Mouse (Mus musculus): Measurements from ENCODE around the gene Fndc5. TPM values are rescaled to one million over a fixed set of nuclear protein-coding genes. Genes with fewer than 3 reads are reported as not detected.
A peak's percentile ranks its signal among the peaks of the same experiment; 100 is the strongest.

Fndc5 gene
- polyA plus RNA-seq, 1 experiment from 2014 or later: 2.6 TPM

DNA sequence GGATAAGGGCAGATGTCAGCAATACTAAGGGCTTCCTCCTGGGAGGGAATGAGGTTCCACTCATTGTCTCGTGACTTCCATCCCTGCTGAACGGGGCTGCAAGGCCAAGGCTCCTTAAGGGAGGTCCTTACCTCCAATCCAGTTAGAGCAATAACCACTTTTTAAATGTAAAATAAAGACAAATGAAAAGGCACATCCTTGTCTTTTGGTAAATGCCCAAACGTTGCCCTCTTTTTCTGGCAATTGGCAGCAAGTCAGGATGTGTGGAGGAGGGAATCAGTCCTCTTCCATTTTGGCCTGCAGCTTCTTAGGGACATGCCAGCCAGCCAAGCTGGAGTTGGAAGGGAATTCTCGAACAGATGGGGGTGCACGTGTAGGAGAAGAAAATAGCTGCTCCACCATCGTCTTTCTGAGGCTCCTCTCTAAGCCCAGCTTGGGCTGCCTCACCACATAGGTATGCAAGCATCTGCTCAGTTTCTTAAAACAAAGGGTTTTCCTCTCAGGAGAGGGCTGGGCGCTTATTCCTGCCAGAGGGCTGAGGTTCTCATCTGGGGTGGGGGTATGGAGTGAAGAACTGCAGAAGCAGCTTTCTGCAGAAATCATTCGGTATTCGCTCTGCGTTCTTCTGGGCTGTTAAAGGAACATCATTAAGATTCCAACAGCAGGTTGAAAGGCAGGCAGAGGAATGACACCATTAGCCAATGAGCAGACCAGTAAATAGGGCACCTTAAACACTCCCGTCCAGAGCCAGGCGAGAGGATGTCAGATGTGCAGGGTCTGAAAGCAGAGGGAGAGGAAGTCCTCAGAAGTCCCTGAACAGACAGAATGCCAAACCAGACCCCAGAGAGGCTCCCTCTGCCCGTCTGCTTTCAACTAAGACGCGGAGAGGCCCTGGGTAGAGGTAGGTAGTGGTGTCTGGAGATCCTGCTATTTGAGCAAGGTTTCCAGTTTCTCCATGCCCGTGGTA is 7.9 kb downstream of the Fndc5 start:
- Histone ChIP-seq H3K36me3 (peaks cover 37% of the 10 kb centered on the region), H3K9me3 (replicated peaks) (no peaks in the 10 kb centered on the region), H3K27me3 (ENCODE audit: low read depth, poor library complexity, severe bottlenecking) (peaks cover 4% of the 10 kb centered on the region; the same call in 1 of the 2 replicates), H3K4me1 (0 out of 2 replicates have a peak, but pooled peaks cover 3% of the 10 kb centered on the region), H3K4me3 (no peak overlapping the region), H3K27ac (no peak overlapping the region)
- WGBS: 57% methylated on average over 16 of the region's 16 CpGs
- no peak for DNase-seq (ENCODE audit: low spot score)

DNA sequence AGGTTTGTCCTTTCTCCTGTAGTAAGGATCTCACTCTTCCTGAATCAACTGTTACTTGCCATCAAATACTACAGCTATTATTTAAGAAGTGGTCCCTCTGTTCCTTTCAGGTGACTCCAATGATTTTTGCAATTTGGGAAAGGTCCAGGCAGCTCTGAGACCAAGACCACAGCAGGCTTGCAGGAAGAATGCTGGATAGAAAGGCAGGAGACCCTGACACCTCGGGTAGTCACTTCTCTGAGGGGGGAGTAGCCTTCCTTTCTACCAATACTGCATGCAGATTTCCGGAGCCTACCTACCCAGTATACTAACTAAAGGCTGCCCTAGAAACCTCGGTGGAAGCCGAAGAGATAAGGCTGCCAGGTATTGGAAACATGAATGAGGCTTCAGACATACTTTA is 8.6 kb downstream of the Fndc5 start:
- Histone ChIP-seq H3K27me3 (ENCODE audit: low read depth, poor library complexity, severe bottlenecking) (no peaks in the 10 kb centered on the region), H3K4me1 (0 out of 2 replicates have a peak, but pooled peaks cover 3% of the 10 kb centered on the region), H3K27ac (no peak overlapping the region), H3K9me3 (replicated peaks) (no peaks in the 10 kb centered on the region), H3K36me3 (peaks cover 44% of the 10 kb centered on the region), H3K4me3 (no peak overlapping the region)
- DNase-seq (ENCODE audit: low spot score): no peak
- 73% methylated on average over 4 of the region's 4 CpGs for WGBS

DNA sequence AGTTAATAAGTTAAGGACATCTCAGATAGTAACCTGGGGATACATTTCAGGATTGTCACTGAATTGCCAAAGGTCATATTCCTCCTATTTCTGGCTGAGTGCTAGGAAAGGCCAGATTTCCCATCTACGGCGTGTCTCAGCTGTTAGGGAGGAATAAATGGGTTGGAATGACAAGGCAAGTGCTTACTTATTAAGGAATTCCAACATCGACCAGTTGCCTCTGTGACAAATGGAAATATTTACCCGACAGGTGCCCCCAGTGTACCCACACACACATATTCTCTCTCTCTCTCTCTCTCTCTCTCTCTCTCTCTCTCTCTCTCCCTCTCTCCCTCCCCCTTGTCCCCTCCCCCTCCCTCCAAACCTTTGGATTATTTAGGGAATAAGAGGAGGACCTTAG is 9.1 kb downstream of the Fndc5 start:
- no peak for DNase-seq (ENCODE audit: low spot score)
- peaks cover 49% of the 10 kb centered on the region for H3K36me3 ChIP-seq
- 0 out of 2 replicates have a peak, but pooled peaks cover 3% of the 10 kb centered on the region for H3K4me1 ChIP-seq
- H3K4me3 ChIP-seq: no peak overlapping the region
- 74% methylated on average over 4 of the region's 4 CpGs for WGBS
- no peaks in the 10 kb centered on the region for H3K9me3 ChIP-seq (replicated peaks)
- no peak overlapping the region for H3K27ac ChIP-seq
- no peaks in the 10 kb centered on the region for H3K27me3 ChIP-seq (ENCODE audit: low read depth, poor library complexity, severe bottlenecking)

DNA sequence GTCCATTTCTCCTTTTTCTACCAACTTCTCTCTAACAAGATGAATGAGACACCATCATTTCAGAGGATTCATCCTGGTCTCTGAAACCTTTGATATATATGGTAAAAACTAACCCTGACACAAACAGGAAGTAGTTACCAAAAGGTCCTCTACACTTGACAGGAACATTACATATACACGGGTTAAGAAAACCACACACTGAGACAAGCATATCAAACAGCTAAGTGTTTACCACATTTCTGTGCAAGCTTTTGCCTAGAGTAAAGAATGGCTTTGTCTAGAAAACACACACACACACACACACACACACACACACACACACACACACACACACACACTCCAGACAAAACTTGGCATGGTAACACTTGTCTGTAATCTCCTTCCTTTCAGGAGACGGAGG is 9.6 kb downstream of the Fndc5 start:
- Histone ChIP-seq H3K27ac (no peak overlapping the region), H3K9me3 (replicated peaks) (no peaks in the 10 kb centered on the region), H3K4me3 (no peak overlapping the region), H3K27me3 (ENCODE audit: low read depth, poor library complexity, severe bottlenecking) (no peaks in the 10 kb centered on the region), H3K36me3 (peaks cover 54% of the 10 kb centered on the region), H3K4me1 (0 out of 2 replicates have a peak, but pooled peaks cover 3% of the 10 kb centered on the region)
- DNase-seq (ENCODE audit: low spot score): no peak
- WGBS: 87% methylated on average over 2 of the region's 2 CpGs

DNA sequence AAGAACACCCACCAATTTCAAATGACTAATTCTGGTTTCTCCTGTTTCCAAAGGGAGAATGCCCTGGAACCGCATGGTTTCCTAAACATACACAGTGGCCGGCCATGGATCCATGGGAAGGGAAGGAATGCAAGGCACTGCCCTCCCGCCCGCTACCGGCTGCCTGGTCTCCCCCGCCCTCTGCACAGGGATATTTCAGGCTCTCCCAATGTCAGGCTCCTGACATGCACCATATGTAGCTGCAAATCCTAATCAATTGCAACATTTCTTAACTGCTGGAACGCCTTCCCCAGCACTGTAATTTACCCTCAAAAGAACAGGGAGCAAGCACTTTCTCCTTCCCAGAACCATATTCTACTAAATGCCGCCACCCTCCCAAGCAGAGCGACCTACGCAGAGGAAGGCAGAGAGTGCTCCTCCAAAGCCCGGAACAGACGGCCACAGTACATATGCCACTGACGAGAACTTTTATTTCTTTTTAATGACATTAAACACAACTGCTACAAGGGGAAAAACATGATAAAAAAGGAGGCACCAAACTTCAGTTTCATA is 10.8 kb downstream of the Fndc5 start:
- no peaks in the 10 kb centered on the region for H3K27me3 ChIP-seq (ENCODE audit: low read depth, poor library complexity, severe bottlenecking)
- peaks cover 66% of the 10 kb centered on the region for H3K36me3 ChIP-seq
- DNase-seq (ENCODE audit: low spot score): no peak
- no peaks in the 10 kb centered on the region for H3K4me1 ChIP-seq
- H3K9me3 ChIP-seq (replicated peaks): no peaks in the 10 kb centered on the region
- no peak overlapping the region for H3K4me3 ChIP-seq
- WGBS: 88% methylated on average over 13 of the region's 13 CpGs
- H3K27ac ChIP-seq: no peak overlapping the region

DNA sequence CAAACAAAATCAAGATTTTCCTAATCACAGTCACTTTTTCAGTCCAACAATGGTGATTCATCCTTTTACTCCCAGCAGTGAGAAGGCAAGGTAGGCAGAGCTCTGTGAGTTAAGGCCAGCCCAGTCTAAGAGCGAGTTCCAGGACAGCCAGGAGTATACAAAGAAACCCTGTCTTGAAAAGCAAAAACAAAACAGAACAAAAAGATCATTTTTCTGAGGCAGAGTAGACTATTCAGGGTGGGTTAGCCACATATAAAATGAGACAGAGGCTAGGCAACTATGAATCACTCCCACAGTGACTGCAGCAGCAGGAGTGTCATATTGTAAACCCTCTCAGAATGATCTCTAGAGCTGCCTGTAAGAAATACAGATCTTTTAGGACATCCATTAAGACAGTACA is 12.5 kb downstream of the Fndc5 start:
- no peak for DNase-seq (ENCODE audit: low spot score)
- H3K27ac ChIP-seq: no peak overlapping the region
- H3K4me3 ChIP-seq: no peak overlapping the region
- WGBS: 92% methylated on average over 1 of the region's 1 CpGs
- H3K27me3 ChIP-seq (ENCODE audit: low read depth, poor library complexity, severe bottlenecking): no peaks in the 10 kb centered on the region
- no peaks in the 10 kb centered on the region for H3K4me1 ChIP-seq
- peaks cover 77% of the 10 kb centered on the region for H3K36me3 ChIP-seq
- H3K9me3 ChIP-seq (replicated peaks): no peaks in the 10 kb centered on the region

DNA sequence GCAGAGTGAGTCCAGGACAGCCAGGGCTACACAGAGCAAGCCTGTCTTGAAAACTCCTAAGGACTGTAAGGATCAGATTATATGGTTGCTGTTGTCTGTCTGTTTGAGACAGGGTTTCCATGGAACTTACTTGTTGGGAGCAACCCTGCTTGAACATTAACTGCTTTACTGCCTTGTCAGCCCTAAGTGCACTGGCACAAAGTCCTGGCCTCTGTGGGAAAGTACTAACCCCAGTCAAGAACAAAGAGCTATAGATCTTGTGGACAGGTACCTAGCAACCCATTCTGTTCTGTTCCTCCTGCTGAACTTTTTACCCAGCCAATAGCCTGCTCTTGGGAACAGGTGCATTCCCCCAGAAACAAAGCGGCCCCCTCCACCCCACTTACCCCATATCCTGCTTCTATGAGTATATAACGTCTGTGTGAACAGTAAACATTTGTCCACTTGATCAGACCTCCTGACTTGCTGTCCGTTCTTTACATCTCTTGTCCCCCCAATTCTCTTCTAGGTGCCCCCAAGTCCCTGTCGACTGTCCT is 14.5 kb downstream of the Fndc5 start:
- DNase-seq (ENCODE audit: low spot score): no peak
- 88% methylated on average over 4 of the region's 4 CpGs for WGBS
- H3K4me3 ChIP-seq: no peak overlapping the region
- no peaks in the 10 kb centered on the region for H3K4me1 ChIP-seq
- H3K36me3 ChIP-seq: peaks cover 91% of the 10 kb centered on the region
- H3K27me3 ChIP-seq (ENCODE audit: low read depth, poor library complexity, severe bottlenecking): no peaks in the 10 kb centered on the region
- H3K9me3 ChIP-seq (replicated peaks): no peaks in the 10 kb centered on the region
- no peak overlapping the region for H3K27ac ChIP-seq

DNA sequence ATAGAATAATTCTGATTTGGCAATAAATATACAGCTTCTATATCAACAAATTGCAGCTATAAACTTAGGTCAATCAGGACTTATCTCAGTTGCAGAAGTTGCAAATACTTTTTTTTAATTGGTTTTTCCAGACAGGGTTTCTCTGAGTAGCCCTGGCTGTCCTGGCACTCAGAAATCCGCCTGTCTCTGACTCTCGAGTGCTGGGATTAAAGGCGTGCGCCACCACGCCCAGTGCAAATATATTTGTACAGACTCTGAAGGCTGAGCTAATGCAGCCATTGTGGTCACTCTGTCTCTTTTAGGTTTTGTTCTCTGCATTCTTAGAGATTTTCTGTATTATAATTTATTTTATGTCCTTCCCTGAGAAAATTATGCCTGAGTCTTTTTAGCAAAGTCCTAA is 20.7 kb downstream of the Fndc5 start:
- no peaks in the 10 kb centered on the region for H3K27me3 ChIP-seq (ENCODE audit: low read depth, poor library complexity, severe bottlenecking)
- no peaks in the 10 kb centered on the region for H3K4me1 ChIP-seq
- H3K9me3 ChIP-seq (replicated peaks): no peaks in the 10 kb centered on the region
- no peak overlapping the region for H3K27ac ChIP-seq
- DNase-seq (ENCODE audit: low spot score): peak; percentile 9
- peaks cover 89% of the 10 kb centered on the region for H3K36me3 ChIP-seq
- no peak overlapping the region for H3K4me3 ChIP-seq
- WGBS: 94% methylated on average over 5 of the region's 5 CpGs

DNA sequence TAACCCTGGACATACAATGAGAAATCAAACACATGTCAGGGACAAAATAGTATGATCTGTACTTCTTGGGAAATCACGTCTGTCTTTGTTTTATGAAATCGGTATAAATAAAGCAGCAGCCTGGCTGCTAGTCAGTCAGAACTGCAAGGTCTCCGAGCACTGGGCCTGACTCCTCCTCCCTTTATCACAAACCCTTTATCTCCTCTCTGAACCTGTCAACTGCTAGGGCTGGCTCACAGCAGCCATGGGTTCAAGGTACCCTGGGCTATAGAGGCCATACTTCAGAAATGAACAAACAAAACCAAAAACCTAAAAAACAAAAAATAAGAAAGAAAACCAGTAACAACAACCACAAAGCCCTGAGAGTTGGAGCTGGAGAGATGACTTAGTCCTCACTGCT is 21.8 kb downstream of the Fndc5 start:
- no peak overlapping the region for H3K4me3 ChIP-seq
- H3K9me3 ChIP-seq (replicated peaks): no peaks in the 10 kb centered on the region
- H3K36me3 ChIP-seq: peaks cover 88% of the 10 kb centered on the region
- no peak overlapping the region for H3K27ac ChIP-seq
- WGBS: 78% methylated on average over 3 of the region's 3 CpGs
- no peak for DNase-seq (ENCODE audit: low spot score)
- H3K4me1 ChIP-seq: no peaks in the 10 kb centered on the region
- H3K27me3 ChIP-seq (ENCODE audit: low read depth, poor library complexity, severe bottlenecking): no peaks in the 10 kb centered on the region

DNA sequence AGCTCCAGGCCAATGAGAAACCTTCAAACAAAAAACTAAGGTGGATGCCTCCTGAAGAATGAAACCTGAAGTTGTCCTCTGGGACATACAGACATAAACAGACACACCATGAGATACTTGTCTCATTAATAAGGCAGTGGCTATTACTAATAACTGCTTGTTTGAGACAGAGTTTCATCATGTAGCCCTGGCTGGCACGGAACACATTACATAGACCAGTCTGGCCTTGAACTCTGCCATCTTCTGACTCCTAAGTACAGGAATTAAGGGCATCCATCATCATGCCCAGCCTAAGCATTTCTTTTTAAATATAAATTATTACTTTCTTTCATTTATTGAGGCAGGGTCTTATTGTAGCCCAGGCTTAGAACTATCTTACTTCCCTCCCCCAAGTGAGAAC is 24.3 kb downstream of the Fndc5 start:
- DNase-seq (ENCODE audit: low spot score): no peak
- Histone ChIP-seq H3K27ac (no peak overlapping the region), H3K27me3 (ENCODE audit: low read depth, poor library complexity, severe bottlenecking) (no peaks in the 10 kb centered on the region), H3K4me3 (no peak overlapping the region), H3K9me3 (replicated peaks) (no peaks in the 10 kb centered on the region), H3K36me3 (peaks cover 90% of the 10 kb centered on the region), H3K4me1 (no peaks in the 10 kb centered on the region)
- 100% methylated on average over 1 of the region's 1 CpGs for WGBS

DNA sequence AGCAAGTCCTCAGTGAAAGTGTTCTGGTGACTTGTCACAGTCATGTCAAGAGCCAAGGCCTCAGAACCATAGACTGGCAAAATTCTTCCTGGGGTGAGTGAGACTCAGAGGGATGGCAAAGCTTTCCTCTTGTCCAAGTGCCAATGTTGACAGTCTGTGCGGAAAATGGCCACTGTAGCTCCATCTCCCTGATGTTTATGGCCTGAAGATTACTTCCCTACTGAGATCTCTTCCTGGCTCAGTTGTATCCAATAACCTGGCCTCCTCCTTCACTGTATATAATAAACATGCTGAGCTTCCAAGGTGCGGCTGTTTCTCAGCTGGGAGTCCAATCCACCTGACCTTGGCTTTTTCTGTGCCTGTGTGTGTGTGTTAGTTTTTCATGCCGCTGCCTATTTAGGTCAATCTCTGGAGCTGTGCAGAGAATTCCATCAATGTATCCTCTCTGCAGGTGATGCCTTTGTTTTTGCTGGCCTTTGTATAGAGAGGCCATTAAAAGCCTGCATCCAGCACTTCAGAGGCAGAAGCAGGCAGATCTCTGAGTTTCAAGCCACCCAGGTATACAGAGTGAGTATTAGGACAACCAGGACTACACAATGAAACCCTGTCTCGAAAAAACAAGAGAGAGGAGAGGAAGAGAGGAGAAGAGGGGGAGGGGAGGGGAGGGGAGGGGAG is 24.9 kb downstream of the Fndc5 start:
- no peaks in the 10 kb centered on the region for H3K9me3 ChIP-seq (replicated peaks)
- H3K27ac ChIP-seq: no peak overlapping the region
- no peaks in the 10 kb centered on the region for H3K27me3 ChIP-seq (ENCODE audit: low read depth, poor library complexity, severe bottlenecking)
- DNase-seq (ENCODE audit: low spot score): no peak
- 92% methylated on average over 4 of the region's 4 CpGs for WGBS
- peaks cover 89% of the 10 kb centered on the region for H3K36me3 ChIP-seq
- no peak overlapping the region for H3K4me3 ChIP-seq
- H3K4me1 ChIP-seq: no peaks in the 10 kb centered on the region

DNA sequence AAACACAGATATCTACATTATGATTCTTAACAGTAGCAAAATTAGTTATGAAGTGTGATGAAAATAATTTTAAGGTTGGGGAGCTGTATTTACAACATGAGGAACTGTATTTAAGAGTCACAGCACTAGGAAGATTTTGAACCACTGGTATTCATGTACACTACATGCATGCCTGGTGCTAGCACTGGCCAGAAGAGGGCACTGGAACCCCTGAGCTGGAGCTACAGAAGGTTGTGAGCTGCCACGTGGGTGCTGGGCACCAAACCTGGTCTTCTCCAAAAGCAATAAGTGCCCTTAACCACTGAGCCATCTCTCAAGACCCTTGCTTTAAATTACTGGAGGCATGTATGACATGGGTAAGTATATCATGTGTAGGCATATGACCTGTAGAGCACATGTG is 35.7 kb downstream of the Fndc5 start:
- H3K4me1 ChIP-seq: no peaks in the 10 kb centered on the region
- WGBS: 62% methylated on average over 1 of the region's 1 CpGs
- DNase-seq (ENCODE audit: low spot score): no peak
- peaks cover 95% of the 10 kb centered on the region for H3K36me3 ChIP-seq
- H3K9me3 ChIP-seq (replicated peaks): no peaks in the 10 kb centered on the region
- H3K27ac ChIP-seq: no peak overlapping the region
- no peaks in the 10 kb centered on the region for H3K27me3 ChIP-seq (ENCODE audit: low read depth, poor library complexity, severe bottlenecking)
- H3K4me3 ChIP-seq: no peak overlapping the region

DNA sequence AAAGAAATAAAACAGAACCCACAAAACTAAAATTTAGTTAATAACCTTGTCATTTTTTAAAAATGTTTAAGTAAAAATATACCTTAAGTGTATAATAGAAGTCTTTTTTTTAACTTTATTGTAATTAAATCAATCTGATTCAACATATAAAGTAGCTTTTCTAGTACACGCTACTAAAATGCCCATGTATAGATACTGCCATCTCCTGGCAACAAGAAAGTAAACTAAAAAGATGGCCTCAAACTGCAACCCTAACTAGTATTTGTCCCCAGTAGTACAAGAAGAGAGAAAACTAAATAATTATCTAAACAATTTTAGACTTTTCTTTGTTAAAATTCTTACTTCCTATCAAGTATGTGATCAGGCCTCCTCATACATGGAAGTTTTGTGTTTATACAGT is 42.8 kb downstream of the Fndc5 start:
- DNase-seq (ENCODE audit: low spot score): no peak
- Histone ChIP-seq H3K27ac (no peak overlapping the region), H3K4me1 (no peaks in the 10 kb centered on the region), H3K4me3 (no peak overlapping the region), H3K36me3 (peaks cover 91% of the 10 kb centered on the region), H3K27me3 (ENCODE audit: low read depth, poor library complexity, severe bottlenecking) (no peaks in the 10 kb centered on the region), H3K9me3 (replicated peaks) (no peaks in the 10 kb centered on the region)
- 90% methylated on average over 1 of the region's 1 CpGs for WGBS
